Mouse (Mus musculus) hindlimb bud, embryonic 11.5 days (tissue): ENCODE measurements around the gene Wwc1.

Source experiments
- DNase-seq: peaks from one replicate; pipeline ENCODE4 v3.0.0-alpha.2; 2012; ENCODE audit warnings: low read depth, low spot score; ENCODE audit errors: extremely low spot score

The Wwc1 gene

GRCm38 (mm10) chr11:35974632-35975450 is 5.5 kb downstream of the Wwc1 start:
- DNase-seq, result no peak

DNA sequence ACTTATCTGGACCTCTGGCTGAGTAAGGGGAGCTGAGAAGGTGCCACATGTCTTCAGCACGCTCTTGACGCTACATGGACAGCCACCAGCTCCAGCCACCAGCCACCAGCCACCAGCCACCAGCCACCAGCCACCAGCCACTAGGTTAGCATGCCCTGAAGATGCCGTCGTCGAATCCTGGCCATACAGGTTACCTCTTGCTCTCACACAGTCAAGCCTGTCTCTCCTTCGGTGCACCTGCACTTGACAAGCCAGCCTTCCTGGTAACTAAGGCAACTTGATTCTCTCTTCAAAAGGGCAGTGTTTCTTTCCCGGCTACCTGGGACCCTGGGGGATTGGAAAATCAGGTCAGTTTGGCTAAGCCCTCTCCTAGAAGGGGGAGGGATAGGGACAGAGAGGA is 7.2 kb downstream of the Wwc1 start:
- no peak for DNase-seq

GRCm38 (mm10) chr11:35972270-35972931 is 7.9 kb downstream of the Wwc1 start:
- no peak for DNase-seq

DNA sequence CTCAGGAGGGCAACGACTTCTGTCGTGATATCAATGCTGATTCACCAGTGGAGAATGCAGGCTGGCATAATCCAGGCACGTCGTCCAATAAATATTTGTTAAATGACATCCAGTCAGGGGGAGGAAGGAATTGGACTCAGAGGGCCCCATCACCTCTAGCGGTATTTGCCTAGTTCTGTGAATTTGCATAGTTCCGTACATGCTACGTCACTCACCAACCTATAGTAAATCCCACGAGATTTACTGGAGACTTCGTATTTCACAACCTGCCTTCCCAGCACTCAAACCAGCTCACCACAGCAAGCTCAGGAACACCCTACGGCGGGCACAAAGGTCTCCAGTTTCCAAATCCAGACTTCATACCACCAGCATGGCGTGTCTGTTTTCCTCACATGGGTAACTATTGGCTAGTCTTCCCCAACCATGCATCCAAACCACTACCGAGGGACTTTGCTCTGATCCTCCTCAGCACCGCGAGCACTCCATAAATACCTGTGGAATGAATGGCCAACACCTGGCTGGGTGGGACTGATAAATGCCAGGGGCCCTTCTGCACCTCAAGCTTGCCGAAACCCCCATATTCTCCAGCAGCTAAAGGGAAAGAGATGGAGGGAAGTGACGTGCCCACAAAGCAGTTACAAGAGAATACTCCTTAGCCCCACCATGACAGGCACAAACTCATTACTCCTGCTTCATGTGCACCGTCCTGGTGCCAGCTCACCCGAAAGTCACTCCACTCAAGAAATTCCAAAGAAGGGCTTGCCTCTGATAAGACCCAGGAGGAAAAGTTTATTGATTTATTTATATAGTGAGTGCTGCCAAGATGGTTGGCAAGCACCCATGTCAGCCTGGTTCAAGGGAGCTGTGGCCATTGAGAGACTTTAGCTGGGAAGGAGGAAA is 9.3 kb downstream of the Wwc1 start:
- DNase-seq, result no peak

GRCm38 (mm10) chr11:35968291-35968690 is 12.0 kb downstream of the Wwc1 start:
- DNase-seq, result no peak

- no peak for DNase-seq
These were observed 16.3 kb downstream of the Wwc1 start for GRCm38 (mm10) chr11:35963981-35964549.

GRCm38 (mm10) chr11:35963554-35963953 is 16.8 kb downstream of the Wwc1 start:
- DNase-seq, result no peak

- no peak for DNase-seq
These were observed 17.9 kb downstream of the Wwc1 start for GRCm38 (mm10) chr11:35962431-35962830.

- DNase-seq, result no peak
These were observed 21.1 kb downstream of the Wwc1 start for GRCm38 (mm10) chr11:35959270-35959669.

- no peak for DNase-seq
These were observed 24.8 kb downstream of the Wwc1 start for GRCm38 (mm10) chr11:35955572-35955971.

GRCm38 (mm10) chr11:35953179-35953578 is 27.1 kb downstream of the Wwc1 start:
- DNase-seq, result no peak

DNA sequence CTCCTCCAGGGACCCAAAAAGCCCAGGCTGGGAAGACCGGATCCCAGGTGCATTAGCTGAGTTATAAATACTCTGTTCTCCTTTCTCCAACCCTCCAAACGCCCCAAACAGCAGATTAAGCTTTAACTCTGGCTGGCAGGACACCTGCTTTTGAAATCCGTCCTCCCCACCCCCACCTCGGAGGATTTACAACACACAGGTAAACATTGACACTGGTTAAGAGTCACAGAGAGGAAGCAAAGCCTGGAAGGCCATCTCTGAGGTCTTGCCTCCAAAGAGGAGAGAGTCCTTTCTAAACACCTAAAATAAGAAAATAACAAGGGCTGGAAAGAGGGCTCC is 28.6 kb downstream of the Wwc1 start:
- no peak for DNase-seq

DNA sequence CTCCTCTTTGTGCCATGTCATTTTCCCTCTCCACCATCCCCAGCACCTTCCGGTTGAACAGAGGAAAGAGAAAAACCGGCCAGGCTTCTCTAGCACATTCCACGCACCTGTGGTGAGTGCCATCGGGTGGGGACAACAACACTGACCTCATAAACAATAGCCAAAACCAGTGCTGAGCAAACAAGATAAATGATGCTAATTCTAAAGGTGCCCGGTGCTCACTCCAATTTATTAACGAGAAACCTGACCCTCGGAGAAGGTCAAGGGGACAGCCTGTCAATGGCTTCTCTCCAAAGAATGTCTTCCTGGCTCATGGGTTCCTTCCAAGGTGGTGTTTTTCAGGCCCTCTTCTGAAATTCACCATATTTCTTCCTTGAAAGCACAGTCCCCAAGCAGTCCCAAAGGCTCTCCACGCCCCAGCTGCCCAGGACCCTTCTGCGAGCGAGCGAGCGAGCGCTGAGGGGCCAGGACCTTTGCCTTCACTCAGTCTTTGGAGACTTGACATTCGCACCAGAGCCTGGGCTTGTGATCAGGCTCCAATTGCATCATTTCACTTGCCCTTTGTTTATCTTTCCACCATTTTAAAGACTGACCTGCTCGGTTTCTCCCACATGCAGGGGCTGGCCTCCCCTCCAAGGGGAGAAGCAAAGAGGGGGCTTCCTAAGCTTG is 29.1 kb downstream of the Wwc1 start:
- DNase-seq, result no peak

DNA sequence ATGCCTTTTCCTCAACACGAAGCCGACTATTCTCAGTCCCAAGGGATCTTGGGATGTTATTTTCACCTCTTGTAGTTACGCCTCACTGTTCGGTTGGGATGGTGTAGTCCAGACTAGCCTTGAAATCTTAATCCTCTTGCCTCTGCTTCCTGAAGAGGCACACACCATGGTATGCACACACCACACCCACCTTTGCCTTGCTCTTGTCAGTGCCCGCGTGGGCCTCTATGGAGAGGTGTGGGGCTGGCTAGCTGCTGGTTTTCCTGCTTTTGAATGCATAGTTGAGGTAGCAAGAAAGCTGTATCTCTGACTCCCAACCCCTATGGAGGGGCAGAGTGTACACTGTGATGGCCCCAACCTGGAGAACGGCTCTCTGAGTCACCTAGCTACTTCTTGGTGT is 29.9 kb downstream of the Wwc1 start:
- DNase-seq, result no peak

DNA sequence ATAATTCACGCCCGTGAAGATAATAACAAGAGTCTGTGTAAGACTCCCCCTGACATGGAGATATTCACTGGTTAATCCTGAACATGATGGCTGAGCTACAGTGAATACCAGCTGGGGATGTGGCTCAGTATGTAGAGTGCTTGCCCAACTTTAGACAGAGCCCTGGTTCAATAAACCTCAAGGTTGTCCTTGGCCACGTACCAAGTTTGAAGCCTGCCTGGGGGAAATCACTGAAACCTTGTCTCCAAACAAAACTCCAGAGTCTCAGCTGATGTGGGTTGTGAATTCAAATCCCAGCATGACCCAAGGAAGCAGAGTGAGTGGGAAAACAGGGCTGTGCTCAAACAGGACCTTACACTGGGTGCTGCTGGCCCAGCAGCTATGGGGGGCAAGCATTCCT is 30.3 kb downstream of the Wwc1 start:
- DNase-seq, result no peak

- DNase-seq, result no peak
These were observed 31.9 kb downstream of the Wwc1 start for GRCm38 (mm10) chr11:35948457-35948881.

DNA sequence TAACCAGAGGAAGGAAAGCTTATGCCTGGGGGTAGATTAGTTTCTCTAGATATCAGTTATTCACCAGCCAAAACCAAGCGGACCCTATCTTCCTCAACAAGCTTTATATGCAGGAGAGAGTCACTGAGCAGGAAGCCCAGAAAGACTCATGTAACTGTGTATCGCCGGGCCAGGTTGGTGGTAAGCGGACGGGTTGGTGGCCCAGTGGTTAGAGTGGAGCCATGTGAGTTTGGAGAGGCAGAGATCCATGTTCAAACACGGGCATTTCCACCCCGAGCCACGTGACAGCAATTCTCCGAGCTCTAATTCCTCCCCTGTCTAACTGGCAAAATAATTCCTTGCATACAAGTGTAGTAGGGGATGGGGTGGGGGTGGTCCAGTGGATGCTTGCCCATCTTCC is 32.4 kb downstream of the Wwc1 start:
- no peak for DNase-seq

DNA sequence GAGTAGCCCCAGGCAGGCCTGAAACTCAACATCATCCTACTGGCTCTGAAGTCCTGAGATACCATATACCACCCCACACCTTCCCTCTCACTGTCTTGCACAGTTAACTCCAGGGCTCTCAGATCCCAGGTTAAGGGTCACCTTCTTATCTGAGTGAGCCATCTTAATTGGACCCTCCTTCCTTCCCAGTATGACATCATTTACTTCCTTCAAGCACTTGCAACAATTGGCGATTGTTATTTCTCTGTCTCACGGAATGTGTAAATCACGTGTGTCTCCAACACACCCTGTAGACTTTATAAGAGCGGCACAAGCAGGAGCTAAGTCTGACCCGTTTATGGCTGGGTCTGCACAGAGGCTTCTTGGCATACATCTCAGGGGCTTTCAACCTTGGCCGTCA is 35.1 kb downstream of the Wwc1 start:
- DNase-seq, result no peak

DNA sequence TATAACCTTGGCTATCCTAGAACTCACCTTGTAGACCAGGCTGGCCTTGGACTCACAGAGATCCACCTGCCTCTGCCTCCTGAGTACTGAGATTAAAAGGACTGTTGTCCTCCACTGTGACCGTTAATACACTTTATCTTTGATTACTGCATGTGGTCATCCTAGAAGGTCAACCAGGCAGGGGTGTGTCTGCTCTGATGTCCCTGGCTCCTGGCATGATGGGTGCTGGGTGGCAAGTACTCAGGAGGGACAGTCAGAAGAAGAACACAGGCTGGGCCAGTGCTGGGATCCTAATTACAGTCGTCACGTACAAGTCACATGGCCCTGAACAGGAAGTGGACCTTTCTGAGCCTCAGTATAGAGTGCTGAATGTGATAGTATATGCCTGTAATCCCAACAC is 38.7 kb downstream of the Wwc1 start:
- DNase-seq, result no peak

- no peak for DNase-seq
These were observed 39.3 kb downstream of the Wwc1 start for GRCm38 (mm10) chr11:35941064-35941463.
